In genomic region chr6:51693984-51694383, GRCm38 (mm10) we compare ENCODE assay signal across 23 mouse cellular contexts.
DNase-seq lines count a peak whose midpoint lies in the region; ATAC-seq and TF ChIP-seq lines count a peak whose summit lies in the region.
"Had no signal": no experiment of that assay in that cellular context is flagged by ENCODE, and none has a peak within 500 bp of the region (broad histone marks: within the 10 kb centered on the region; RNA-seq: fewer than 3 reads in every experiment).

No protein-coding gene starts in this region.

- no peaks in the 10 kb centered on the region for H3K27me3 ChIP-seq in kidney, adult 2 months (replicated peaks; ENCODE audit: control insufficient read depth, insufficient read depth, low read length)
- no peaks in the 10 kb centered on the region for H3K27me3 ChIP-seq in kidney, embryonic 16.5 days (ENCODE audit: insufficient read depth, low read length)
- no peaks in the 10 kb centered on the region for H3K27me3 ChIP-seq in liver, postnatal 0 days (ENCODE audit: insufficient read depth, low read length)
- H3K27me3 ChIP-seq in liver, embryonic 11.5 days (replicated peaks; ENCODE audit: control insufficient read depth, insufficient read depth, low read length) = no peaks in the 10 kb centered on the region
- no peaks in the 10 kb centered on the region for H3K27me3 ChIP-seq in Patski
- H3K27me3 ChIP-seq: embryonic facial prominence, embryonic 12.5 days; forebrain, embryonic 13.5 days; forebrain, embryonic 15.5 days had no signal

- H3K4me2 ChIP-seq in kidney, embryonic 16.5 days (replicated peaks; ENCODE audit: low read depth, low read length) = no peak overlapping the region
- no peak overlapping the region for H3K4me2 ChIP-seq in liver, postnatal 0 days (ENCODE audit: low read depth, low read length)
- H3K4me2 ChIP-seq in liver, embryonic 11.5 days = no peak overlapping the region
- H3K4me2 ChIP-seq: embryonic facial prominence, embryonic 12.5 days; forebrain, embryonic 13.5 days; forebrain, embryonic 15.5 days had no signal

- no peak for TF ChIP-seq CTCF in kidney, adult 2 months (conservative IDR thresholded peaks at IDR 0.05; ENCODE audit: insufficient read depth, insufficient read length, low read depth, low read length)
- no peak for TF ChIP-seq CTCF in liver, postnatal 0 days (IDR thresholded peaks at IDR 0.05; ENCODE audit: low read depth)
- TF ChIP-seq CTCF in Patski (IDR thresholded peaks at IDR 0.05) = no peak

- intact Hi-C loops in left cerebral cortex, postnatal 36 days (cut with DNase I) = no loop called here

- no peak overlapping the region for H3K27ac ChIP-seq in kidney, adult 2 months (ENCODE audit: insufficient read depth, low read depth, low read length)
- no peak overlapping the region for H3K27ac ChIP-seq in kidney, embryonic 16.5 days (ENCODE audit: low read length)
- H3K27ac ChIP-seq in liver, postnatal 0 days (ENCODE audit: low read depth) = peak overlapping the region; percentile 44; the same call in 1 of the 2 replicates
- H3K27ac ChIP-seq in liver, embryonic 11.5 days (ENCODE audit: low read depth, low read length) = no peak overlapping the region
- H3K27ac ChIP-seq: embryonic facial prominence, embryonic 10.5 days; embryonic facial prominence, embryonic 12.5 days; forebrain, embryonic 13.5 days; forebrain, embryonic 15.5 days had no signal

- CTCF ChIA-PET in Patski (lab: Charles Lee) = interaction anchor here (1.8 to 2.2 kb wide), 2 partner anchors 9 to 11 kb away, joined by 4 to 6 read pairs; no protein-coding TSS in a partner anchor

- WGBS in kidney, adult 2 months = 55% methylated on average over 7 of the region's 7 CpGs
- 89% methylated on average over 7 of the region's 7 CpGs for WGBS in kidney, embryonic 16.5 days
- 63% methylated on average over 7 of the region's 7 CpGs for WGBS in liver, postnatal 0 days (ENCODE audit: insufficient replicate concordance)
- WGBS in liver, embryonic 11.5 days = 78% methylated on average over 7 of the region's 7 CpGs

- no peak overlapping the region for H3K4me3 ChIP-seq in kidney, adult 2 months (ENCODE audit: insufficient read depth, low read depth, low read length)
- H3K4me3 ChIP-seq in kidney, embryonic 16.5 days (ENCODE audit: low read length) = no peak overlapping the region
- H3K4me3 ChIP-seq in liver, postnatal 0 days (ENCODE audit: low read depth, low read length) = no peak overlapping the region
- H3K4me3 ChIP-seq in liver, embryonic 11.5 days (ENCODE audit: low read depth, low read length) = no peak overlapping the region
- H3K4me3 ChIP-seq: embryonic facial prominence, embryonic 10.5 days; embryonic facial prominence, embryonic 12.5 days; forebrain, embryonic 13.5 days; forebrain, embryonic 15.5 days had no signal

- no peaks in the 10 kb centered on the region for H3K4me1 ChIP-seq in kidney, adult 2 months (ENCODE audit: control insufficient read depth, insufficient read depth, low read length)
- no peaks in the 10 kb centered on the region for H3K4me1 ChIP-seq in kidney, embryonic 16.5 days (ENCODE audit: insufficient read depth, low read length)
- no peaks in the 10 kb centered on the region for H3K4me1 ChIP-seq in liver, postnatal 0 days (ENCODE audit: insufficient read depth)
- no peaks in the 10 kb centered on the region; the same call in 1 of the 2 replicates for H3K4me1 ChIP-seq in liver, embryonic 11.5 days (replicated peaks; ENCODE audit: control insufficient read depth, insufficient read depth, low read length)
- H3K4me1 ChIP-seq: embryonic facial prominence, embryonic 10.5 days; embryonic facial prominence, embryonic 12.5 days had no signal

- TF ChIP-seq EP300 in liver, postnatal 0 days (IDR thresholded peaks at IDR 0.05; ENCODE audit: low read depth) = no peak

- peak; percentile 35 for DNase-seq in kidney, adult 2 months
- DNase-seq in liver, postnatal 0 days = no peak
- no peak for DNase-seq in liver, embryonic 11.5 days (ENCODE audit: low spot score)
- peak; percentile 61 for DNase-seq in Patski (ENCODE audit: low read depth, low spot score)
- DNase-seq in skeletal muscle tissue, adult 2 months (ENCODE audit: low read depth, low spot score) = peak; percentile 14
- no peak for DNase-seq in embryo, embryonic 9.5 days (ENCODE audit: extremely low spot score)
- no peak for DNase-seq in left cerebral cortex, postnatal 36 days (ENCODE audit: low spot score in 2 of 2)
- DNase-seq: adrenal gland, adult 8-10 months; adrenal gland, postnatal 14 days; adrenal gland, postnatal 36 days; cerebellum, adult 11 months; cerebellum, adult 18-20 months; cerebellum, adult 8-10 months; cerebellum, adult 9-11 months; cerebellum, postnatal 14 days; cerebellum, postnatal 36 days; embryo, embryonic 11 days; forebrain, postnatal 0 days had no signal

- in situ Hi-C loops in Patski (cut with MboI; ENCODE audit: low pct_unique_long_range_greater_than_20kb) = no loop called here

- no peak overlapping the region for H3K9ac ChIP-seq in kidney, embryonic 16.5 days (replicated peaks; ENCODE audit: low read length)
- H3K9ac ChIP-seq in liver, postnatal 0 days (replicated peaks) = no peak overlapping the region
- H3K9ac ChIP-seq in liver, embryonic 11.5 days (ENCODE audit: low read depth, low read length) = no peak overlapping the region
- H3K9ac ChIP-seq: embryonic facial prominence, embryonic 12.5 days; forebrain, embryonic 13.5 days; forebrain, embryonic 15.5 days; forebrain, postnatal 0 days had no signal

- TF ChIP-seq POLR2A in kidney, adult 2 months (IDR thresholded peaks at IDR 0.05; ENCODE audit: low read depth, low read length) = no peak

- POLR2A ChIA-PET in Patski (lab: Charles Lee) = interaction anchor here (0.6 to 0.7 kb wide), 2 partner anchors 8 to 253 kb away, joined by 5 read pairs; no protein-coding TSS in a partner anchor

- H3K9me3 ChIP-seq in kidney, embryonic 16.5 days (ENCODE audit: low read length) = no peaks in the 10 kb centered on the region
- H3K9me3 ChIP-seq in liver, postnatal 0 days (ENCODE audit: low read length) = no peaks in the 10 kb centered on the region
- no peaks in the 10 kb centered on the region for H3K9me3 ChIP-seq in liver, embryonic 11.5 days (ENCODE audit: control insufficient read depth, low read length)
- H3K9me3 ChIP-seq: embryonic facial prominence, embryonic 10.5 days; embryonic facial prominence, embryonic 12.5 days; forebrain, embryonic 13.5 days; forebrain, embryonic 15.5 days had no signal

- no peaks in the 10 kb centered on the region for H3K36me3 ChIP-seq in kidney, adult 2 months (ENCODE audit: control insufficient read depth, insufficient read depth, low read length)
- no peaks in the 10 kb centered on the region for H3K36me3 ChIP-seq in kidney, embryonic 16.5 days (ENCODE audit: insufficient read depth, low read length)
- H3K36me3 ChIP-seq in liver, postnatal 0 days (replicated peaks; ENCODE audit: insufficient read depth, low read length) = no peaks in the 10 kb centered on the region
- H3K36me3 ChIP-seq in liver, embryonic 11.5 days (ENCODE audit: control insufficient read depth, insufficient read depth, low read length) = no peaks in the 10 kb centered on the region
- H3K36me3 ChIP-seq: embryonic facial prominence, embryonic 10.5 days; embryonic facial prominence, embryonic 12.5 days; forebrain, embryonic 15.5 days had no signal

- no peak for ATAC-seq in kidney, embryonic 16.5 days (ENCODE audit: low FRiP score, low TSS enrichment)
- ATAC-seq in liver, postnatal 0 days = peak; percentile 56
- no peak for ATAC-seq in liver, embryonic 11.5 days (replicated peaks; ENCODE audit: low FRiP score)
- ATAC-seq in Patski = peak; percentile 67
- ATAC-seq: forebrain, embryonic 13.5 days; forebrain, embryonic 15.5 days; forebrain, postnatal 0 days had no signal

Comparison
In these comparisons a context has a peak if more than half of its experiments do, and no peak if none do; other contexts are left out.
1. ATAC-seq: peak in liver, postnatal 0 days (single experiment) and Patski (single experiment); none in kidney, embryonic 16.5 days (single experiment) and liver, embryonic 11.5 days (single experiment).
2. DNase-seq: peak in kidney, adult 2 months (single experiment), Patski (single experiment) and skeletal muscle tissue, adult 2 months (single experiment); none in liver, postnatal 0 days (single experiment), liver, embryonic 11.5 days (single experiment), embryo, embryonic 9.5 days (single experiment) and left cerebral cortex, postnatal 36 days (0 of 2).